Mouse (Mus musculus) embryonic fibroblast, embryonic 13.5 days (primary cell): ENCODE results near the gene Dlk2. TPM values are rescaled to one million over a fixed set of nuclear protein-coding genes. Genes with fewer than 3 reads are reported as not detected.

Source experiments
- H3K27ac ChIP-seq: 2 replicates; pipeline ENCODE4 v1.5.1; 2012; ENCODE audit warnings: low read length, control low read depth, inconsistent platforms; ENCODE audit not compliant: insufficient read depth
- H3K4me1 ChIP-seq: 2 replicates; pipeline ENCODE4 v1.6.1; 2011; ENCODE audit warnings: low read length; ENCODE audit not compliant: control insufficient read depth, insufficient read depth
- H3K4me3 ChIP-seq: 2 replicates; pipeline ENCODE4 v1.5.1; 2011; ENCODE audit warnings: mild to moderate bottlenecking, control low read depth, low read length; ENCODE audit not compliant: insufficient read depth
- CTCF ChIP-seq: IDR thresholded peaks from 2 replicates; pipeline ENCODE4 v1.5.1; 2011; ENCODE audit warnings: mild to moderate bottlenecking, control low read depth, low read length, moderate library complexity, borderline replicate concordance; ENCODE audit not compliant: insufficient read depth
- POLR2A ChIP-seq: IDR thresholded peaks from 2 replicates; pipeline ENCODE4 v1.6.1; 2011; ENCODE audit warnings: low read depth, mild to moderate bottlenecking, control low read depth, low read length, moderate library complexity
- polyA plus RNA-seq: library from polyadenylated mRNA; stranded (reverse); fragments of >200 nt; gene quantifications from 2 replicates; pipeline ENCODE4 v1.2.4, GENCODE M21; 2011; ENCODE audit warnings: low read depth; ENCODE audit not compliant: missing spikeins, insufficient read length

Dlk2 gene
- polyA plus RNA-seq, 1 experiment: 2.6 TPM

GRCm38 (mm10) chr17:46310515-46310914 is 13.3 kb downstream of the Dlk2 start:
- no peak for TF ChIP-seq POLR2A
- no peak for TF ChIP-seq CTCF
- no peaks in the 10 kb centered on the region for H3K4me1 ChIP-seq
- no peak overlapping the region for H3K4me3 ChIP-seq
- H3K27ac ChIP-seq: no peak overlapping the region

GRCm38 (mm10) chr17:46313135-46313715 is 16.0 kb downstream of the Dlk2 start:
- Histone ChIP-seq H3K4me3 (no peak overlapping the region), H3K27ac (no peak overlapping the region), H3K4me1 (no peaks in the 10 kb centered on the region)
- TF ChIP-seq CTCF (no peak), POLR2A (no peak)

GRCm38 (mm10) chr17:46315813-46316212 is 18.6 kb downstream of the Dlk2 start:
- no peak for TF ChIP-seq CTCF
- no peak for TF ChIP-seq POLR2A
- H3K4me3 ChIP-seq: no peak overlapping the region

GRCm38 (mm10) chr17:46320492-46320891 is 23.3 kb downstream of the Dlk2 start:
- TF ChIP-seq CTCF (no peak), POLR2A (no peak)
- Histone ChIP-seq H3K27ac (no peak overlapping the region), H3K4me1 (no peaks in the 10 kb centered on the region), H3K4me3 (no peak overlapping the region)

More at GRCm38 (mm10) chr17:46315813-46316212, 18.6 kb downstream of the Dlk2 start:
- Histone ChIP-seq H3K4me1 (no peaks in the 10 kb centered on the region), H3K27ac (no peak overlapping the region)

- no peak for TF ChIP-seq CTCF
- no peak for TF ChIP-seq POLR2A
- Histone ChIP-seq H3K4me3 (no peak overlapping the region), H3K27ac (no peak overlapping the region), H3K4me1 (no peaks in the 10 kb centered on the region)
Observed at GRCm38 (mm10) chr17:46322046-46322823, 25.0 kb downstream of the Dlk2 start.

GRCm38 (mm10) chr17:46327413-46327905 is 30.2 kb downstream of the Dlk2 start:
- no peaks in the 10 kb centered on the region for H3K4me1 ChIP-seq
- TF ChIP-seq CTCF: no peak
- TF ChIP-seq POLR2A: no peak
- 0 out of 2 replicates have a peak overlapping the region, but pooled peaks have one; percentile 19 for H3K27ac ChIP-seq
- H3K4me3 ChIP-seq: peak overlapping the region; percentile 75

GRCm38 (mm10) chr17:46327906-46328534 is 30.8 kb downstream of the Dlk2 start, which contains the start of gene Abcc10:
Gene Abcc10 (minus strand): TSS chr17:46328352.
- H3K4me3 ChIP-seq: peak within 1 kb of the TSS; percentile 75
- TF ChIP-seq POLR2A (peak; percentile 88), CTCF (peak; percentile 39; the same call in 1 of the 2 replicates)
- no peaks in the 10 kb centered on the region for H3K4me1 ChIP-seq
- peak within 1 kb of the TSS; percentile 48 for H3K27ac ChIP-seq

GRCm38 (mm10) chr17:46328723-46329122 is 31.5 kb downstream of the Dlk2 start:
- H3K4me1 ChIP-seq: no peaks in the 10 kb centered on the region
- TF ChIP-seq CTCF: no peak
- no peak for TF ChIP-seq POLR2A
- H3K27ac ChIP-seq: no peak overlapping the region
- peak overlapping the region; percentile 17 for H3K4me3 ChIP-seq

- H3K4me3 ChIP-seq: no peak overlapping the region
- no peaks in the 10 kb centered on the region for H3K4me1 ChIP-seq
- H3K27ac ChIP-seq: no peak overlapping the region
- TF ChIP-seq CTCF: peak; percentile 45; the same call in 1 of the 2 replicates
- TF ChIP-seq POLR2A: no peak
Observed at GRCm38 (mm10) chr17:46336475-46336874, 39.3 kb downstream of the Dlk2 start.
